ENCODE assay signal across 7 mouse cellular contexts in the genomic region with DNA sequence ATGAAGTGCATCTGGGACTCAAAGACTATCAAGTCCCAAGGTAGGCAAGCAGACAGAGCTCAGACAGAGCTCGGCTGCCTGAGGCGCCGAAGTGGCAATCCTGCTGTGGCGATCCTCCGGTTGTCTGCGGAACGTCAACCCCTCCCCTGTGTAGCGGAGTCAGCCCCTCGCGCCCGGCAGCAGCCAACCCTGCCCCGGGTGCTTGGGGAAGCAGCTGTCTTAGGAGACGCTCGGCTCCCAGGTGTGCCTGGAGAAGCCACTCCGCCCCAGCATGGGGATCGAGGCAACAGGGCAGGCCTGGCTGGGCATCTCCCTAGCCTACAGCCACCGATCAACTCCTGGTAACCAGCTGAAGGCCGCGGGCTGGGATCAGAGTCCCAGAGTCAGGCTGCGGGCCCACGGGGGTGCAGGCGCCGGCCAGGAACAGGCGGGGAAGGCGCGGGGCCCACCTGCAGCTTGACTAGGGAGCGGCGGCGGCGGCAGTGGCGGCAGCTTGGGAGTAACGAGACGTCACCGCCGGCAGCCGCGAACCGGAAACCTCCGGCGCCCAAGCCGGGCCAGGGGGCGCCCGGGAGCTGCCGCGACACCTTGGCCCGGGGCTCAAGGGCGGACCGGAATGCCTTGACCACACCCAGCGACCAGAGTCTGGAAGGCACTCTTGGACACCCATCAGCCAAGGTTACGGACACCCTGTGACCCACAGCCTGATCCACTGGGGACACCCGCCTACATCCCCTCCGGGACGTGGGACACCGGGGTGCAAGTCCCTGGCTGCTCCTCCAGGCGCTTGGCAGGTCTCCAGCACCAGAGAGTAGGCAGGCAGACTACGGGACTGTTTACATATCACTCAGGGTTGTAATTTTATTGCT. TPM values are rescaled to one million over a fixed set of nuclear protein-coding genes. Genes with fewer than 3 reads are reported as not detected.
DNase-seq lines count a peak whose midpoint lies in the region; ATAC-seq lines count a peak whose summit lies in the region.

A gene (minus strand): TSS at position 800 of the 869 bp plus-strand sequence.

- H3K27me3 ChIP-seq in embryonic facial prominence, embryonic 11.5 days (ENCODE audit: control insufficient read depth, insufficient read depth, low read length), result no peaks in the 10 kb centered on the region
- no peaks in the 10 kb centered on the region for H3K27me3 ChIP-seq in limb, embryonic 10.5 days (ENCODE audit: low read depth, poor library complexity, severe bottlenecking)
- H3K27me3 ChIP-seq in midbrain, embryonic 12.5 days, result peaks cover 7% of the 10 kb centered on the region; the same call in 1 of the 2 replicates

- H3K36me3 ChIP-seq in embryonic facial prominence, embryonic 11.5 days (replicated peaks; ENCODE audit: control insufficient read depth, insufficient read depth, low read depth, low read length), result no peaks in the 10 kb centered on the region
- peaks cover 9% of the 10 kb centered on the region for H3K36me3 ChIP-seq in limb, embryonic 10.5 days
- no peaks in the 10 kb centered on the region for H3K36me3 ChIP-seq in midbrain, embryonic 12.5 days

- WGBS in embryonic facial prominence, embryonic 11.5 days, result 1% methylated on average over 56 of the region's 56 CpGs
- under 1% methylated on average over 51 of the region's 56 CpGs for WGBS in limb, embryonic 10.5 days
- under 1% methylated on average over 56 of the region's 56 CpGs for WGBS in midbrain, embryonic 12.5 days

- H3K27ac ChIP-seq in embryonic facial prominence, embryonic 11.5 days (replicated peaks; ENCODE audit: low read depth, low read length), result peak within 1 kb of the TSS; percentile 47; the same call in 1 of the 2 replicates
- H3K27ac ChIP-seq in limb, embryonic 10.5 days, result peak within 1 kb of the TSS; percentile 95
- H3K27ac ChIP-seq in midbrain, embryonic 12.5 days (replicated peaks), result peak within 1 kb of the TSS; percentile 69

- H3K9me3 ChIP-seq in embryonic facial prominence, embryonic 11.5 days (replicated peaks; ENCODE audit: control insufficient read depth, low read length), result no peaks in the 10 kb centered on the region
- no peaks in the 10 kb centered on the region for H3K9me3 ChIP-seq in limb, embryonic 10.5 days (replicated peaks)
- no peaks in the 10 kb centered on the region for H3K9me3 ChIP-seq in midbrain, embryonic 12.5 days

- no peaks in the 10 kb centered on the region; the same call in none of the 2 replicates for H3K4me1 ChIP-seq in embryonic facial prominence, embryonic 11.5 days (ENCODE audit: control insufficient read depth, insufficient read depth, low read length)
- H3K4me1 ChIP-seq in limb, embryonic 10.5 days, result peaks cover 52% of the 10 kb centered on the region
- peaks cover 20% of the 10 kb centered on the region for H3K4me1 ChIP-seq in midbrain, embryonic 12.5 days

- peak; percentile 73 for ATAC-seq in embryonic facial prominence, embryonic 11.5 days (replicated peaks; ENCODE audit: insufficient number of reproducible peaks, low FRiP score, low TSS enrichment, low read depth)
- peak; percentile 75 for ATAC-seq in granulocyte monocyte progenitor cell, adult 5-6 weeks (replicated peaks; ENCODE audit: poor library complexity, severe bottlenecking)
- peak; percentile 75 for ATAC-seq in midbrain, embryonic 12.5 days (ENCODE audit: low FRiP score, low read depth)

- peak within 1 kb of the TSS; percentile 97 for H3K4me2 ChIP-seq in embryonic facial prominence, embryonic 11.5 days (ENCODE audit: low read depth, low read length)
- peak within 1 kb of the TSS; percentile 99 for H3K4me2 ChIP-seq in midbrain, embryonic 12.5 days (replicated peaks)

- H3K4me3 ChIP-seq in embryonic facial prominence, embryonic 11.5 days (ENCODE audit: low read depth, low read length), result peak within 1 kb of the TSS; percentile 64
- peak within 1 kb of the TSS; percentile 82 for H3K4me3 ChIP-seq in limb, embryonic 10.5 days
- peak within 1 kb of the TSS; percentile 73 for H3K4me3 ChIP-seq in midbrain, embryonic 12.5 days

- peak within 1 kb of the TSS; percentile 84 for H3K9ac ChIP-seq in embryonic facial prominence, embryonic 11.5 days (replicated peaks; ENCODE audit: low read length)
- H3K9ac ChIP-seq in midbrain, embryonic 12.5 days (replicated peaks), result peak within 1 kb of the TSS; percentile 76

- DNase-seq in adrenal gland, adult 8-10 months, result peak; percentile 75
- DNase-seq in embryonic facial prominence, embryonic 11.5 days (ENCODE audit: low spot score), result peak; percentile 65
- DNase-seq in kidney, adult 11 months, result peak; percentile 86
- peak; percentile 81 for DNase-seq in limb, embryonic 10.5 days (ENCODE audit: low spot score)
- DNase-seq in skeletal muscle tissue, adult 2 months (ENCODE audit: low read depth, low spot score), result peak; percentile 61

RNA-seq across cellular contexts. Expression of the gene that starts here (rescaled TPM):
- 10 to 100 TPM; 31.5 to 56.0 (median 44.0) TPM for total RNA-seq in adrenal gland, adult 8-10 months (2022)
- 5.5 and 6.9 TPM in 2 replicates for polyA plus RNA-seq in embryonic facial prominence, embryonic 11.5 days (2014; fragmentation: Nextera tagmentation; extraction: Ambion mirVana)
- 1.7 and 1.9 TPM in 2 replicates for total RNA-seq in granulocyte monocyte progenitor cell, adult 5-6 weeks (2014; fragmentation: Nextera tagmentation)
- total RNA-seq in granulocyte monocyte progenitor cell, adult 5-6 weeks (2017), result 2.4 and 4.5 TPM in 2 replicates
- polyA plus RNA-seq in limb, embryonic 10.5 days (2016; fragmentation: Nextera tagmentation; extraction: Ambion mirVana), result 20.8 and 22.0 TPM in 2 replicates
- 9.6 and 10.7 TPM in 2 replicates for polyA plus RNA-seq in midbrain, embryonic 12.5 days (2016; fragmentation: Nextera tagmentation; extraction: Ambion mirVana)

Comparison
In these comparisons a context has a peak if more than half of its experiments do, and no peak if none do; other contexts are left out.
1. Peak in every context shown above with its lines: DNase-seq, ATAC-seq, H3K4me3 ChIP-seq and H3K27ac ChIP-seq.
2. RNA of the gene that starts here (total RNA-seq): 31.5 to 56.0 TPM in adrenal gland, adult 8-10 months; 1.7 to 4.5 TPM in granulocyte monocyte progenitor cell, adult 5-6 weeks; every median in the first group is over 4 times any median in the second.